Mouse (Mus musculus) natural killer cell, adult 2 months (primary cell): Measurements from ENCODE around the gene Magel2.

Experiments
- DNase-seq, 2 experiments: peaks; one replicate each; pipeline ENCODE4 v3.0.0; 2022; ENCODE audit warnings: low spot score in 2 of 2

Magel2 gene

GRCm38 (mm10) chr7:62423210-62423609 lies 46.4 kb downstream of the Magel2 start:
- no peak for DNase-seq

GRCm38 (mm10) chr7:62428337-62428736 lies 51.5 kb downstream of the Magel2 start:
- DNase-seq: no peak
